Mouse (Mus musculus): ENCODE results near the gene Arih2. TPM values are rescaled to one million over a fixed set of nuclear protein-coding genes. Genes with fewer than 3 reads are reported as not detected.

Arih2 gene
- total and polyA plus RNA-seq, 2 experiments, result 26.8 to 34.0 TPM

DNA sequence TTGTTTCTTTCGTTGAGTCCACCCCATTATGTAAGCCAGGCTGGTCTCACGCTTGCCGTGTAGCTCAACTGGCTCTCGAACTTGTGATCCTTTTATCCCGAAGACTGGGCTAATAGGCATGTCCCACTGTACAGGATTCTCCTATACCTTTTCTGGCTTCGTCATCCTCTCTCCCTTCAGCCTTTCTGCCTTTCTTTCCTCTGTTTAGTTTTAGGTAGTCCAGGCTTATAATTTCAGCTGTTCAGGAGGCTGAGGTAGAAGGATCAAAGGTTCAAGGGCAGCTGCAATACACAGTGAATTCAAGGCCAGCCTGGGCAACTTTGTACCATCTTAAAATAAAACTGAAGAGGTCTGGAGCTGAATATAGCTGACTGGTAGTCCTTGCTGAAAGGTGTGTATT is 38.0 kb upstream of the Arih2 start:
- H3K79me2 ChIP-seq (ENCODE audit: control insufficient read depth, insufficient read depth, low read length), result no peaks in the 10 kb centered on the region
- 44% methylated on average over 6 of the region's 6 CpGs for WGBS
- DNase-seq (ENCODE audit: extremely low read depth, low read depth, low spot score), result peak; percentile 80

DNA sequence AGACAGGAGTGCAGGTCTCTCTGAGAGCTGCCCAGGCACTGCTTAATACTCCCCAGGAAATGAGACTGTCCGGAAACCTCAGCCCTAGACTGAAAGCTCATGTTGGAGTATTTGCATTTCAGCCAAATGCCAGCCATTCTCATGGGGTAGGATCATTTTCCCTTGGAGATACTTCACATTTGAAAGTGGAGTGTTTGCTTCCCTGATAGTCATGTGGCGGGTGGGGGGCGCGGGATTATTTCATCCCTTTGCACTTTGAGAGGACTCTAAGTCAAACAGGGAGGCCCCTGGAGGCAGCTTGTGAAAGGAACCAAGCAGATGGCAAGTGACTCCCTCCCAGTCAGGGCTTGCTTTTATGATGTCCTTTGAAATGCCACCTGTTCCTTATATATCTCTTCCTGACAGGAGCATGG is 37.3 kb upstream of the Arih2 start:
- H3K9ac ChIP-seq (ENCODE audit: low read depth, low read length), result no peak overlapping the region
- no peak for DNase-seq (ENCODE audit: extremely low read depth, low read depth, low spot score)
- no peaks in the 10 kb centered on the region for H3K79me2 ChIP-seq (ENCODE audit: control insufficient read depth, insufficient read depth, low read length)
- H3K27me3 ChIP-seq (ENCODE audit: control insufficient read depth, insufficient read depth, low read length), result no peaks in the 10 kb centered on the region
- peak overlapping the region; percentile 90 for H3K27ac ChIP-seq (replicated peaks; ENCODE audit: insufficient read depth, low read depth, low read length)
- 85% methylated on average over 4 of the region's 4 CpGs for WGBS
- H3K36me3 ChIP-seq (ENCODE audit: control insufficient read depth, insufficient read depth, low read length), result peaks cover 29% of the 10 kb centered on the region
- TF ChIP-seq POLR2A (IDR thresholded peaks at IDR 0.05; ENCODE audit: extremely low read depth, insufficient read depth, low read length) (no peak), CTCF (IDR thresholded peaks at IDR 0.05; ENCODE audit: low read depth, low read length) (no peak)
- peaks cover 35% of the 10 kb centered on the region for H3K4me1 ChIP-seq (ENCODE audit: control insufficient read depth, insufficient read depth, low read length)
- H3K4me3 ChIP-seq (ENCODE audit: insufficient read depth, low read depth, low read length), result no peak overlapping the region

More for the DNA sequence above, 38.0 kb upstream of the Arih2 start:
- Histone ChIP-seq H3K36me3 (ENCODE audit: control insufficient read depth, insufficient read depth, low read length) (peaks cover 25% of the 10 kb centered on the region; the same call in 1 of the 2 replicates), H3K9ac (ENCODE audit: low read depth, low read length) (peak overlapping the region; percentile 26; the same call in 1 of the 2 replicates), H3K27ac (replicated peaks; ENCODE audit: insufficient read depth, low read depth, low read length) (peak overlapping the region; percentile 90), H3K27me3 (ENCODE audit: control insufficient read depth, insufficient read depth, low read length) (no peaks in the 10 kb centered on the region), H3K4me3 (ENCODE audit: insufficient read depth, low read depth, low read length) (no peak overlapping the region), H3K4me1 (ENCODE audit: control insufficient read depth, insufficient read depth, low read length) (peaks cover 38% of the 10 kb centered on the region)
- TF ChIP-seq CTCF (IDR thresholded peaks at IDR 0.05; ENCODE audit: low read depth, low read length), result no peak
- TF ChIP-seq POLR2A (IDR thresholded peaks at IDR 0.05; ENCODE audit: extremely low read depth, insufficient read depth, low read length), result no peak

DNA sequence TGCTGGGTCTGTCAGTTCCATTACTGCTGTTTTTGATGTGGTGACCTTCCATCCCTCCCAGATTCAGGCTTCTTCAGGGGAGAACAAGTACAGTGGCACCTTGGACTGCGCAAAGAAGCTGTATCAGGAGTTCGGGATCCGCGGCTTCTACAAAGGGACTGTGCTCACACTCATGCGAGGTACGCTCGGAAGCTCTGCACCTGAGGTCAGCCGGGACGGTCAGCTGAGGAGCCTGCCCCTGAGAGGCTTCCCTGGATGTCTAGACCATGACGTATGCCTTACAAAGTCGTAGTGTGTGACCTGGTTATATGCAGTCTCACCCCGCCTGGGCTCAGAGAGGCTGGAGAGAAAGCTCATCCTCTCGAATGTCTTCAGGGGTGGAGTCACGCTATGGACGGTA is 30.8 kb upstream of the Arih2 start:
- H3K9ac ChIP-seq (ENCODE audit: low read depth, low read length), result no peak overlapping the region
- WGBS, result 96% methylated on average over 15 of the region's 15 CpGs
- TF ChIP-seq POLR2A (IDR thresholded peaks at IDR 0.05; ENCODE audit: extremely low read depth, insufficient read depth, low read length), result no peak
- no peak for TF ChIP-seq CTCF (IDR thresholded peaks at IDR 0.05; ENCODE audit: low read depth, low read length)
- H3K27ac ChIP-seq (replicated peaks; ENCODE audit: insufficient read depth, low read depth, low read length), result no peak overlapping the region
- no peaks in the 10 kb centered on the region for H3K27me3 ChIP-seq (ENCODE audit: control insufficient read depth, insufficient read depth, low read length)
- no peak overlapping the region for H3K4me3 ChIP-seq (ENCODE audit: insufficient read depth, low read depth, low read length)
- peaks cover 3% of the 10 kb centered on the region; the same call in 1 of the 2 replicates for H3K79me2 ChIP-seq (ENCODE audit: control insufficient read depth, insufficient read depth, low read length)
- no peak for DNase-seq (ENCODE audit: extremely low read depth, low read depth, low spot score)
- no peaks in the 10 kb centered on the region for H3K4me1 ChIP-seq (ENCODE audit: control insufficient read depth, insufficient read depth, low read length)
- peaks cover 73% of the 10 kb centered on the region for H3K36me3 ChIP-seq (ENCODE audit: control insufficient read depth, insufficient read depth, low read length)

DNA sequence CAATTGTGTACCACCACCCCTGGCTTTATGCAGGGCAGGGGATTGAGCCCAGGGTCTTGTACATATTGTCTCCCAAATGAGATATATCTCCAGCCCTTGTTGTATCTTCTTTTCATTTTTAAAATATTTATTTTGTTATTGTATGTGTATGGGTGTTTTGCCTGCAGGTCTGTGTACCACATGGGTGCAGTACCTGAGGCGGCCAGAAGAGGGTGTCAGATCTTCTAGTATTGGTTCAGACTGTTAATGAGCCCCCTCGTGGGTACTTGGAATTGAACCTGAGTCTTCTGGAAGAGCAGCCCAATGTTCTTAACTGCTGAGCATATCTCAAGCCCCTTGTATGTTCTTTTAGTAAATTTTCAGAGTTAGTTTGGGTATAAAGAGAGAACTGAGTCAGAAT is 24.0 kb upstream of the Arih2 start:
- no peak for DNase-seq (ENCODE audit: extremely low read depth, low read depth, low spot score)
- Histone ChIP-seq H3K36me3 (ENCODE audit: control insufficient read depth, insufficient read depth, low read length) (peaks cover 65% of the 10 kb centered on the region), H3K27me3 (ENCODE audit: control insufficient read depth, insufficient read depth, low read length) (no peaks in the 10 kb centered on the region), H3K27ac (replicated peaks; ENCODE audit: insufficient read depth, low read depth, low read length) (no peak overlapping the region), H3K4me1 (ENCODE audit: control insufficient read depth, insufficient read depth, low read length) (no peaks in the 10 kb centered on the region), H3K4me3 (ENCODE audit: insufficient read depth, low read depth, low read length) (no peak overlapping the region), H3K79me2 (ENCODE audit: control insufficient read depth, insufficient read depth, low read length) (peaks cover 14% of the 10 kb centered on the region; the same call in 1 of the 2 replicates), H3K9ac (ENCODE audit: low read depth, low read length) (no peak overlapping the region)
- 67% methylated on average over 2 of the region's 2 CpGs for WGBS
- TF ChIP-seq POLR2A (IDR thresholded peaks at IDR 0.05; ENCODE audit: extremely low read depth, insufficient read depth, low read length), result no peak
- TF ChIP-seq CTCF (IDR thresholded peaks at IDR 0.05; ENCODE audit: low read depth, low read length), result peak; percentile 48; the same call in 1 of the 2 replicates

DNA sequence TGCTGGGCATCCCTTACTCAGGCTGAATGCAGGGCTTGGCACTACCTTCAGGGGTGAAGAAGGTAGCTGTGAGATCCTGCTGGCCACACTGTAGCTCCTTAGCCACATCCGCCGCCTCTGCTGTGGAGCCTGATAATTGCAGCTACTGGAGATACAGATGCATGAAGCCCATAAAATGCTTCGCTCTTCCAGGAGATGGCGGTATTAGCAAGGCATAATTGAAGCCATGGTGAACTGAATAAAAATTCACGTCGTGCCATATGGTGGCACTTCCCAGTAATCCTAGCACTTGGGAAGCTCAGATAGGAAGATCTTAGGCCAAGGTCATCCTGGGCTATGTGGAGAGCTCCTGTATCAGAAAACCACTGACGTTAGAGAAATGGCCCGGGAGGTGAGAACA is 20.7 kb upstream of the Arih2 start:
- no peak for DNase-seq (ENCODE audit: extremely low read depth, low read depth, low spot score)
- no peak overlapping the region for H3K4me3 ChIP-seq (ENCODE audit: insufficient read depth, low read depth, low read length)
- no peak overlapping the region for H3K9ac ChIP-seq (ENCODE audit: low read depth, low read length)
- H3K27me3 ChIP-seq (ENCODE audit: control insufficient read depth, insufficient read depth, low read length), result no peaks in the 10 kb centered on the region
- TF ChIP-seq CTCF (IDR thresholded peaks at IDR 0.05; ENCODE audit: low read depth, low read length) (no peak), POLR2A (IDR thresholded peaks at IDR 0.05; ENCODE audit: extremely low read depth, insufficient read depth, low read length) (no peak)
- H3K79me2 ChIP-seq (ENCODE audit: control insufficient read depth, insufficient read depth, low read length), result peaks cover 14% of the 10 kb centered on the region; the same call in 1 of the 2 replicates
- H3K4me1 ChIP-seq (ENCODE audit: control insufficient read depth, insufficient read depth, low read length), result no peaks in the 10 kb centered on the region
- H3K27ac ChIP-seq (replicated peaks; ENCODE audit: insufficient read depth, low read depth, low read length), result no peak overlapping the region
- H3K36me3 ChIP-seq (ENCODE audit: control insufficient read depth, insufficient read depth, low read length), result peaks cover 43% of the 10 kb centered on the region
- WGBS, result 82% methylated on average over 8 of the region's 8 CpGs

DNA sequence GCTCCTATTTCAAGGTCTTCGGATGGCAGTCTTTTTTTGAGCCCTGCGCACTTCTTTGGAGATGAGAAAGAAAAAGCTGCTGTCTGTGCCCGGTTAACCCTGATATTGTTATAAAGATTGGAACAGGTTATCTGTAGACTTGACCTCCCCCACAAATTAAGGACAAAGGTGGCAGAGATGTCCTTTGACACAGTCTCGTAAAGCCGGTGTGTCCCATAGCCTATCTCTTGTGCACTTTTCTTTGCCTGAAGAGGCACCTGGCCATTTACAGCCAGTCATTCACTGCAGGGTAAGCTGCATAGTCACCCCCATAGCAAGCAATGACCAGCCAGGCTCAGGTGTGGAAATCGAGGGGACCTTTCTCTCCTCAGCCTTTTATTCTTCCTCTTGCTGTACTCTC is 13.5 kb upstream of the Arih2 start:
- Histone ChIP-seq H3K4me1 (ENCODE audit: control insufficient read depth, insufficient read depth, low read length) (peaks cover 2% of the 10 kb centered on the region; the same call in 1 of the 2 replicates), H3K9ac (ENCODE audit: low read depth, low read length) (peak overlapping the region; percentile 97), H3K27ac (replicated peaks; ENCODE audit: insufficient read depth, low read depth, low read length) (peak overlapping the region; percentile 92), H3K79me2 (ENCODE audit: control insufficient read depth, insufficient read depth, low read length) (peaks cover 6% of the 10 kb centered on the region; the same call in 1 of the 2 replicates), H3K27me3 (ENCODE audit: control insufficient read depth, insufficient read depth, low read length) (no peaks in the 10 kb centered on the region), H3K36me3 (ENCODE audit: control insufficient read depth, insufficient read depth, low read length) (peaks cover 4% of the 10 kb centered on the region), H3K4me3 (ENCODE audit: insufficient read depth, low read depth, low read length) (peak overlapping the region; percentile 99)
- 10% methylated on average over 6 of the region's 6 CpGs for WGBS
- TF ChIP-seq CTCF (IDR thresholded peaks at IDR 0.05; ENCODE audit: low read depth, low read length), result no peak
- no peak for TF ChIP-seq POLR2A (IDR thresholded peaks at IDR 0.05; ENCODE audit: extremely low read depth, insufficient read depth, low read length)
- peak; percentile 87 for DNase-seq (ENCODE audit: extremely low read depth, low read depth, low spot score)
